Mouse (Mus musculus): ENCODE results near the gene Auts2. TPM values are rescaled to one million over a fixed set of nuclear protein-coding genes. Genes with fewer than 3 reads are reported as not detected.

Auts2 gene
- polyA plus RNA-seq, 1 experiment from 2014 or later, result 0.03 TPM

- H3K36me3 ChIP-seq (ENCODE audit: inconsistent target), result no peaks in the 10 kb centered on the region
- H3K27ac ChIP-seq, result no peak overlapping the region
- H3K79me2 ChIP-seq (ENCODE audit: inconsistent target), result no peaks in the 10 kb centered on the region
- WGBS (ENCODE audit: missing documents), result 88% methylated on average over 9 of the region's 9 CpGs
- H3K4me3 ChIP-seq (ENCODE audit: inconsistent target), result no peak overlapping the region
Measured at GRCm38 (mm10) chr5:132182077-132182476, 361.1 kb downstream of the Auts2 start.

DNA sequence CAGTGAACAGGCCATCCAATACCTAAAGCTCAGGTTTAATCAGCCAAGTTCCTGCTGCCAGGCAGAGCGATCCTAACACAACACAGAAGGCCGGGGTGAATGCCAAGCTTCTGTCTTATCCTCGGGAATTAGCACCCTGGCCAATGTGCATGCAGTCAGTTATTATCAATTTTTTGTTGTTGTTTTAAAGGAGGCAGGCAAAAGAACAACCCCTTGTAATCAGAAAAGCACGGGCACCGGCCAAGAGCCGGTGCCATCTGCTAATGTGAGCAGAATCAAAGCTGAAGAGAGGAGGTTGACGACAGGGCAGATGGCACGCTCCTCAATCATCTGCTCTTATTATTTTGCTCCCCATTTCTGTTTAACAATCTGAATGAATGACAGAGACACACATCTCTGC, 373.1 kb downstream of the Auts2 start:
- no peak overlapping the region for H3K27ac ChIP-seq
- no peaks in the 10 kb centered on the region for H3K79me2 ChIP-seq (ENCODE audit: inconsistent target)
- H3K36me3 ChIP-seq (ENCODE audit: inconsistent target), result no peaks in the 10 kb centered on the region
- H3K4me3 ChIP-seq (ENCODE audit: inconsistent target), result no peak overlapping the region
- WGBS (ENCODE audit: missing documents), result 97% methylated on average over 8 of the region's 8 CpGs

- H3K79me2 ChIP-seq (ENCODE audit: inconsistent target), result no peaks in the 10 kb centered on the region
- no peaks in the 10 kb centered on the region for H3K36me3 ChIP-seq (ENCODE audit: inconsistent target)
- 95% methylated on average over 5 of the region's 5 CpGs for WGBS (ENCODE audit: missing documents)
- no peak overlapping the region for H3K4me3 ChIP-seq (ENCODE audit: inconsistent target)
- H3K27ac ChIP-seq, result no peak overlapping the region
Measured at GRCm38 (mm10) chr5:132168805-132169204, 374.3 kb downstream of the Auts2 start.

DNA sequence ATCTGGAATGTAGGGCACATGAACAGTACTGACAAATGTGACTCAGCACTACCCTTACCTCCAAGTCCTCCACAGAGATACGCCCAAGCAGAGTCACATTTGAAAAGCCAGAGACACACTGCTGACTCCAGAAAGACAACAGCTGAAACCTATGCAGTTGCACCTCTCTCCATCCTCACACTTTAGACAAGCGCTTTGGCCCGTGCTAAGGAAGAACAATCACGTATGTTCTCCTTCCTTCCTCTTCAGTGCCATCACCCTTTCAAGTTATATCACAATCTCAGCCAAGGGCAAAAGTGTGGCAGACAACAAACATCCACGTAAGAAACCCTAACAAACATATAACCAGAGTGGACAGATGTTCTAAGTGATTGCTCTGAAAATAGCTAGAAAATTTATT, 374.9 kb downstream of the Auts2 start:
- H3K79me2 ChIP-seq (ENCODE audit: inconsistent target), result no peaks in the 10 kb centered on the region
- 93% methylated on average over 5 of the region's 5 CpGs for WGBS (ENCODE audit: missing documents)
- no peak overlapping the region for H3K27ac ChIP-seq
- H3K4me3 ChIP-seq (ENCODE audit: inconsistent target), result no peak overlapping the region
- H3K36me3 ChIP-seq (ENCODE audit: inconsistent target), result no peaks in the 10 kb centered on the region

GRCm38 (mm10) chr5:132166559-132166958, 376.6 kb downstream of the Auts2 start:
- H3K79me2 ChIP-seq (ENCODE audit: inconsistent target), result no peaks in the 10 kb centered on the region
- WGBS (ENCODE audit: missing documents), result 22% methylated on average over 3 of the region's 3 CpGs
- H3K4me3 ChIP-seq (ENCODE audit: inconsistent target), result no peak overlapping the region
- no peak overlapping the region for H3K27ac ChIP-seq
- no peaks in the 10 kb centered on the region for H3K36me3 ChIP-seq (ENCODE audit: inconsistent target)

DNA sequence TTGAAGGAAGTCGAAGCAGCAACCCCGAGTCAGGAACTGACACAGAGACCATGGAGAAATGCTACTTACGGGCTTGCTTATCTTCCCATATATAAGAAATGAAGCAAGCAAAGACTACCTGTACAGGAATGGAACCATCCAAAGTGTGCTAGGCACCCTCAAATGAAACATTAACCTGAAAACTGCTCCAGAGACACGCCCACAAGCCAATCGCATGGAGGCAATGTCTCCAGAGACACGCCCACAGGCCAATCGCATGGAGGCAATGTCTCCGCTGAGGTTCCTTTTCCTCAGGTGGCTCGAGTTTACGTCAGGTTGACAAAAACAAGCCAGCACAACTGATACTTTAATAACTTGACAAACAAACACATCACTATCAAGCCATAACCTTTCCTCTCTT, 379.2 kb downstream of the Auts2 start:
- H3K27ac ChIP-seq, result no peak overlapping the region
- H3K36me3 ChIP-seq (ENCODE audit: inconsistent target), result no peaks in the 10 kb centered on the region
- H3K4me3 ChIP-seq (ENCODE audit: inconsistent target), result no peak overlapping the region
- H3K79me2 ChIP-seq (ENCODE audit: inconsistent target), result no peaks in the 10 kb centered on the region
- WGBS (ENCODE audit: missing documents), result 91% methylated on average over 10 of the region's 10 CpGs

DNA sequence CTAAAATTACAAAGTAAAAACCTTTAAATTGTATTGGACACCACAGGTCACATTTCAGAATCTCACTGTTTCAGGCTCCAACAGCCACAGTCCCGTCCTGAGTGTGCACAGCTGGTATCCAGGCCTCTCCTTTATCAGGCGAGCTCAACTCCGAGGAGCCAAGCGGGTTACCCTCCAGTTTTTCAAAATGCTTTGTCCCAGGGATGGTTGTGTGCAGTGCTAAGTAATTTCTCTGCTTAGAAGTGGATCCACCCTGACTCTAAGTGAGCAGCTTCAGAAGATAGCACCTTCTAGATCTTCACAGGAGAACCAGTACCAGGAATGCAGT, 381.0 kb downstream of the Auts2 start:
- Histone ChIP-seq H3K4me3 (ENCODE audit: inconsistent target) (no peak overlapping the region), H3K79me2 (ENCODE audit: inconsistent target) (no peaks in the 10 kb centered on the region), H3K36me3 (ENCODE audit: inconsistent target) (no peaks in the 10 kb centered on the region), H3K27ac (no peak overlapping the region)
- 93% methylated on average over 4 of the region's 4 CpGs for whole genome bisulfite sequencing (ENCODE audit: missing documents)

DNA sequence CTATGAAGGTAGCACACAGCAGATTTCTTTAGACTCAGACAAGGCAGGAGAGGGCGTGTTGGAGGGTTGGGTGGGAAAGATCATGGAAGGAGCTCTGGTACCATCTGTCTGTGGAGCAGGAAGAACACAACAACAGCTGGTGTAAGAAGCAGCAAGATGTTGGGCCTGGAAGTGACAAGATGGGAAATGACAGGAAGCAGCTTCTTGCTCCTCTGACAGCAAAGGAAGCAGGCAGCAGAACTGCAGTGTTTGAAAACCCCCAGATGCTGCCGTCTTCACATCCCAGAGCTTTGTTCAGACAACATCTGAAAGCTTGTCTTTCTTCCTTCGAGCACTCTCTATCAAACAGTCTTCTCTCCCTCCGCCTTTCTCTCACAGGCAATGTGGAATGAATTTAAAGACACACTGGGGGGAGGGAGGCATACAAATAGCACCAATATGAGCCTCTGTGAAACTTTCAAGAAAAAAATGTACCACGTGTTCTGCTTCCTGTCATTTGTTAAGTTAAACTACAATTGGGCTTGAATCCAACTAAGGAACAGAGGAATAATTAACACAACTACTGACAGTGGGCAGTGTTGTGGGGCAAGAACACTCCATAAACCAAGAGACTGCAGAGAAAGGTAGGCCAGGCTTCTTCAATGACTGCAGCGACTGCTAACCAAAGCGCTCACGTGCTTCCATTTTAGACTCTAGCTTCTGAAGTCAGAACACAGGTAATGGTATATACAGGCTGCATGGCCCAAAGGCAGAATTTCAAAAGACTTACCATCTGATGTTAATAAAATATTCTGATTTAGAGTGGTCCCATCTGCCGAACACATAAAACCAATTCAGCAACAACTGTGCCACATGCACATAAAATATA, 381.6 kb downstream of the Auts2 start:
- no peak overlapping the region for H3K4me3 ChIP-seq (ENCODE audit: inconsistent target)
- H3K36me3 ChIP-seq (ENCODE audit: inconsistent target), result no peaks in the 10 kb centered on the region
- no peak overlapping the region for H3K27ac ChIP-seq
- no peaks in the 10 kb centered on the region for H3K79me2 ChIP-seq (ENCODE audit: inconsistent target)
- 51% methylated on average over 8 of the region's 9 CpGs for WGBS (ENCODE audit: missing documents)

- no peak overlapping the region for H3K4me3 ChIP-seq (ENCODE audit: inconsistent target)
- H3K79me2 ChIP-seq (ENCODE audit: inconsistent target), result no peaks in the 10 kb centered on the region
- H3K36me3 ChIP-seq (ENCODE audit: inconsistent target), result no peaks in the 10 kb centered on the region
- no peak overlapping the region for H3K27ac ChIP-seq
- 98% methylated on average over 4 of the region's 4 CpGs for WGBS (ENCODE audit: missing documents)
Measured at GRCm38 (mm10) chr5:132144181-132144580, 399.0 kb downstream of the Auts2 start.

DNA sequence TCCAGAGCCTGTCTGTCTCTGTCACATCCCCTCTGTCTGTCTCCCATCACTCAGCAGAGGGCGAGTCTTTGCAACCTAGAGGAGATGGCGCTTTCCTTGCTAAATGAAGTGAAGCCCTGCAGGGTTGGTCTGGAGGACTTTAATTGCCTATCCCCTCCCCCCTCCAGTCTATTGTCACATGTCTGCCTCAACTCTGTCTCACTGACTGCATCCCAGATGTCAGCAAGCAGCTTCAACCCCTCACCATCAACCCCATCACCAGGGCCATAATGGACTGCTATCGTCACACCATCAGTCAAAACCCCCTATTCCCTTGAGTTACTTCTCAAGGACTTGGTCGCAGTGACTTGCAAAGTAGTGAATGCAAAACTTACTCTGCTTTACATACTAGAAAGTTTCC, 402.3 kb downstream of the Auts2 start:
- Histone ChIP-seq H3K4me3 (ENCODE audit: inconsistent target) (no peak overlapping the region), H3K36me3 (ENCODE audit: inconsistent target) (no peaks in the 10 kb centered on the region), H3K27ac (no peak overlapping the region), H3K79me2 (ENCODE audit: inconsistent target) (no peaks in the 10 kb centered on the region)
- WGBS (ENCODE audit: missing documents), result 86% methylated on average over 4 of the region's 4 CpGs

- Histone ChIP-seq H3K79me2 (ENCODE audit: inconsistent target) (no peaks in the 10 kb centered on the region), H3K27ac (no peak overlapping the region), H3K36me3 (ENCODE audit: inconsistent target) (no peaks in the 10 kb centered on the region), H3K4me3 (ENCODE audit: inconsistent target) (no peak overlapping the region)
- WGBS (ENCODE audit: missing documents), result 75% methylated on average over 7 of the region's 7 CpGs
Measured at GRCm38 (mm10) chr5:132135941-132136663, 407.0 kb downstream of the Auts2 start.

GRCm38 (mm10) chr5:132131948-132132347, 411.2 kb downstream of the Auts2 start:
- 100% methylated on average over 3 of the region's 3 CpGs for WGBS (ENCODE audit: missing documents)
- Histone ChIP-seq H3K4me3 (ENCODE audit: inconsistent target) (no peak overlapping the region), H3K27ac (no peak overlapping the region), H3K36me3 (ENCODE audit: inconsistent target) (no peaks in the 10 kb centered on the region), H3K79me2 (ENCODE audit: inconsistent target) (no peaks in the 10 kb centered on the region)

GRCm38 (mm10) chr5:132130577-132130976, 412.6 kb downstream of the Auts2 start:
- 11% methylated on average over 4 of the region's 4 CpGs for WGBS (ENCODE audit: missing documents)
- H3K79me2 ChIP-seq (ENCODE audit: inconsistent target), result no peaks in the 10 kb centered on the region
- H3K4me3 ChIP-seq (ENCODE audit: inconsistent target), result no peak overlapping the region
- H3K27ac ChIP-seq, result no peak overlapping the region
- H3K36me3 ChIP-seq (ENCODE audit: inconsistent target), result no peaks in the 10 kb centered on the region

DNA sequence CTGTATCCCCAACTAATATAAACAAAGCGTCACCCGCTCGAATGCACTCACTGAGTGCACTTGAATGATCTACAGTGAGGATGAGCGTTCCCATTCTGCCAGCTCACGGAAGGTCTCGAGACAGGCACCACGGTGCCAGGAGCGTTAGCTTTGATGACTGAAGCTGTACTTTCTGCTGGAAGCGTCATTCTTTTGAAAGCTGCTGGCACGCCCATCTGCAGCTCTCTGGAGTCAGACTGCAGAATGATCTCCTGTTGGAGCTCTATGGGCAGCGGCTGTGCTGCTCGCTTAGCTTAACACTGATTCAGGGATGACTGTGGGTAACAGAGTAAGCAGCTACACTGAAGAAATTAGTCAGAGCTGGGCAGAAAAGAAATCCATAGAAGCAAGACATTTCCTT, 416.5 kb downstream of the Auts2 start:
- Histone ChIP-seq H3K36me3 (ENCODE audit: inconsistent target) (no peaks in the 10 kb centered on the region), H3K27ac (no peak overlapping the region), H3K79me2 (ENCODE audit: inconsistent target) (no peaks in the 10 kb centered on the region), H3K4me3 (ENCODE audit: inconsistent target) (no peak overlapping the region)
- 95% methylated on average over 12 of the region's 12 CpGs for WGBS (ENCODE audit: missing documents)

- Histone ChIP-seq H3K79me2 (ENCODE audit: inconsistent target) (no peaks in the 10 kb centered on the region), H3K4me3 (ENCODE audit: inconsistent target) (no peak overlapping the region)
- WGBS (ENCODE audit: missing documents), result 64% methylated on average over 3 of the region's 3 CpGs
Measured at GRCm38 (mm10) chr5:132115631-132116030, 427.5 kb downstream of the Auts2 start.

More at GRCm38 (mm10) chr5:132115631-132116030, 427.5 kb downstream of the Auts2 start:
- no peaks in the 10 kb centered on the region for H3K36me3 ChIP-seq (ENCODE audit: inconsistent target)
- H3K27ac ChIP-seq, result no peak overlapping the region
